Mouse (Mus musculus): ENCODE measurements around the gene Nmral1. TPM values are rescaled to one million over a fixed set of nuclear protein-coding genes. Genes with fewer than 3 reads are reported as not detected.
"Not testable (repeated sequence)": the region's sequence is repeated elsewhere in the genome, so short reads cannot be mapped to it uniquely, and the experiment has no call there.

Gene Nmral1
- polyA plus RNA-seq, 1 experiment from 2014 or later: 80.9 TPM

DNA sequence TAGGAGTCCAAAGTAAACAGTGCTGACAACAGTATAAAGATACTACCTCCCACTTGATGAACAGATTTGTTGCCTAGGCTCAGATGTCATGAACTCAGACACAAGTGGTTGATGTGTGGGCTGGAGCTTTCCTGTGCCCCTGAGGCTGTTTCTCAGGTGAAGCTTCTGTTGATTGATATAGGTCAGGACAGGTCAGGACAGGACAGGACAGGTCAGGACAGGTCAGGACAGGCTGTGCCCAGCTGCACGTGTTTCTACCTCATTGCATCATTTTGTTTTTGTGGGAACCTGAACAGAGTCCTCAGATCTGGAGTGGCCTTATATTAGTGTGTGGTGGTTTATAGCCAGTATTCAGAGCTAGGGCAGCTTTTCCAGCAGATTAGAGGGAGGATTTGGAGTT, 16.5 kb downstream of the Nmral1 start:
- no peak for DNase-seq
- H3K9ac ChIP-seq (replicated peaks; ENCODE audit: low read length): no peak overlapping the region
- no peaks in the 10 kb centered on the region for H3K27me3 ChIP-seq (ENCODE audit: control insufficient read depth, insufficient read depth, low read length)
- H3K4me3 ChIP-seq (replicated peaks; ENCODE audit: low read depth, low read length): no peak overlapping the region
- H3K4me1 ChIP-seq (ENCODE audit: control insufficient read depth, insufficient read depth, low read length): no peaks in the 10 kb centered on the region
- no peak overlapping the region for H3K27ac ChIP-seq (replicated peaks; ENCODE audit: low read depth, low read length)
- no peaks in the 10 kb centered on the region for H3K9me3 ChIP-seq (ENCODE audit: control insufficient read depth, low read length)
- peaks cover 90% of the 10 kb centered on the region for H3K36me3 ChIP-seq (ENCODE audit: control insufficient read depth, insufficient read depth, low read length)
- no peak overlapping the region for H3K4me2 ChIP-seq (ENCODE audit: low read length)
- no peak for ATAC-seq (ENCODE audit: low FRiP score, low TSS enrichment)
- 73% methylated on average over 1 of the region's 1 CpGs for WGBS

DNA sequence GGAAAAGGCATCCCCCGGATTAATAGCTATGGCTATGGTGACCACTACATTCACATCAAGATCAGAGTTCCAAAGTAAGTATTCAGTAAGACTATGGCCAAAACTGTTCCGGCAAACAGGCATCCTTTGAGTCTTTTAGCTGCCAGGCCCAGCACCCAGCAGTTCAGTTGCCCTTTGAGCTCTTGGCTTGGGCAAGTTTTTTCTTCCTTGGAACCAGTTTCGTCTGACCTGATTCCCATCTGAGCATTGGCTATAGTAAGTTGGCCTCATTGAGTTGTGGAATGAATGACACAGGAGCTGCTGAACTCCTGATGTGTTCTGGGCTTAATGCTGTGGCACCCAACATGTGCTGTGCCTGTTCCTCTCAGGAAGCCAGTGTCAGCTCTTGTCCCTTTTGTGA, 17.9 kb downstream of the Nmral1 start:
- Histone ChIP-seq H3K4me3 (replicated peaks; ENCODE audit: low read depth, low read length) (no peak overlapping the region), H3K27ac (replicated peaks; ENCODE audit: low read depth, low read length) (no peak overlapping the region), H3K36me3 (ENCODE audit: control insufficient read depth, insufficient read depth, low read length) (peaks cover 90% of the 10 kb centered on the region), H3K4me2 (ENCODE audit: low read length) (no peak overlapping the region), H3K4me1 (ENCODE audit: control insufficient read depth, insufficient read depth, low read length) (no peaks in the 10 kb centered on the region), H3K9ac (replicated peaks; ENCODE audit: low read length) (no peak overlapping the region), H3K27me3 (ENCODE audit: control insufficient read depth, insufficient read depth, low read length) (no peaks in the 10 kb centered on the region), H3K9me3 (ENCODE audit: control insufficient read depth, low read length) (no peaks in the 10 kb centered on the region)
- DNase-seq (no peak), ATAC-seq (ENCODE audit: low FRiP score, low TSS enrichment) (no peak)
- WGBS: 98% methylated on average over 3 of the region's 3 CpGs

DNA sequence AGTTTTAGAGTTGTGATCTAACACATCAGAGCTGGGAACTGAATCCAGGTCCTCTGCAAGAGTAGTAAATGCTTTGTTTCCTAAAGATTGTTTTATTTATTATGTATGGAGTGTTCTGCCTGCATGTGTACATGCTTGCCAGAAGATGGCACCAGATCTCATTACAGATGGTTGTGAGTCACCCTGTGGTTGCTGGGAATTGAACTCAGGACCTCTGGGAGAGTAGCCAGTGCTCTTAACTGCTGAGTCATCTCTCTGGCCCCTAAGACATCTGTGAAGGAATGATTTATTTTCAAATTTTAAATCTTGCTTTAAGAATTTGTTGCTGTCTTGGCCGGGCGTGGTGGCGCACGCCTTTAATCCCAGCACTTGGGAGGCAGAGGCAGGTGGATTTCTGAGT, 29.8 kb downstream of the Nmral1 start:
- 99% methylated on average over 4 of the region's 4 CpGs for WGBS
- not testable (repeated sequence) for H3K9me3 ChIP-seq (ENCODE audit: control insufficient read depth, low read length); DNase-seq; H3K4me2 ChIP-seq (ENCODE audit: low read length); H3K27ac ChIP-seq (replicated peaks; ENCODE audit: low read depth, low read length); H3K4me3 ChIP-seq (replicated peaks; ENCODE audit: low read depth, low read length); H3K9ac ChIP-seq (replicated peaks; ENCODE audit: low read length); H3K4me1 ChIP-seq (ENCODE audit: control insufficient read depth, insufficient read depth, low read length); H3K27me3 ChIP-seq (ENCODE audit: control insufficient read depth, insufficient read depth, low read length); ATAC-seq (ENCODE audit: low FRiP score, low TSS enrichment)
- H3K36me3 ChIP-seq (ENCODE audit: control insufficient read depth, insufficient read depth, low read length): peaks cover 69% of the 10 kb centered on the region

DNA sequence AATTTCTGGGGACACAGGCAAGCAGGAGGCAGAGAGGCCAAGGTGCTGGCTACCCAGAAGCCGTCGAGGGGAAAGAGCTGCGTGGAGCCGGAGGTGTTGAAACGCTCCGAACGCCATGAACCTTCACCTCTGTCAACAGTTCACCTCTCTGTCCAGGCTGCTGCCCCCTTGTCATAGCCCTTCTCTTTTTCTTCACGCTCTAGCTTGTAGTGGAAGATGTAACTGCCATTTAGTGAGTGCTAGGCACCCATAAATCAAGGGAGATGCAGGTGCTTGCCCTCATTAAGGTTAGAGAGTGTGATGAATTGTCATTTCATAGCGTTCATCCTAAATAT, 34.7 kb downstream of the Nmral1 start:
- Histone ChIP-seq H3K4me1 (ENCODE audit: control insufficient read depth, insufficient read depth, low read length) (peaks cover 9% of the 10 kb centered on the region; the same call in 1 of the 2 replicates), H3K27me3 (ENCODE audit: control insufficient read depth, insufficient read depth, low read length) (no peaks in the 10 kb centered on the region), H3K36me3 (ENCODE audit: control insufficient read depth, insufficient read depth, low read length) (peaks cover 19% of the 10 kb centered on the region), H3K9ac (replicated peaks; ENCODE audit: low read length) (peak overlapping the region; percentile 80), H3K4me2 (ENCODE audit: low read length) (peak overlapping the region; percentile 94), H3K9me3 (ENCODE audit: control insufficient read depth, low read length) (no peaks in the 10 kb centered on the region), H3K4me3 (replicated peaks; ENCODE audit: low read depth, low read length) (peak overlapping the region; percentile 89), H3K27ac (replicated peaks; ENCODE audit: low read depth, low read length) (peak overlapping the region; percentile 50; the same call in 1 of the 2 replicates)
- 2% methylated on average over 9 of the region's 9 CpGs for WGBS
- ATAC-seq (ENCODE audit: low FRiP score, low TSS enrichment): no peak
- no peak for DNase-seq

DNA sequence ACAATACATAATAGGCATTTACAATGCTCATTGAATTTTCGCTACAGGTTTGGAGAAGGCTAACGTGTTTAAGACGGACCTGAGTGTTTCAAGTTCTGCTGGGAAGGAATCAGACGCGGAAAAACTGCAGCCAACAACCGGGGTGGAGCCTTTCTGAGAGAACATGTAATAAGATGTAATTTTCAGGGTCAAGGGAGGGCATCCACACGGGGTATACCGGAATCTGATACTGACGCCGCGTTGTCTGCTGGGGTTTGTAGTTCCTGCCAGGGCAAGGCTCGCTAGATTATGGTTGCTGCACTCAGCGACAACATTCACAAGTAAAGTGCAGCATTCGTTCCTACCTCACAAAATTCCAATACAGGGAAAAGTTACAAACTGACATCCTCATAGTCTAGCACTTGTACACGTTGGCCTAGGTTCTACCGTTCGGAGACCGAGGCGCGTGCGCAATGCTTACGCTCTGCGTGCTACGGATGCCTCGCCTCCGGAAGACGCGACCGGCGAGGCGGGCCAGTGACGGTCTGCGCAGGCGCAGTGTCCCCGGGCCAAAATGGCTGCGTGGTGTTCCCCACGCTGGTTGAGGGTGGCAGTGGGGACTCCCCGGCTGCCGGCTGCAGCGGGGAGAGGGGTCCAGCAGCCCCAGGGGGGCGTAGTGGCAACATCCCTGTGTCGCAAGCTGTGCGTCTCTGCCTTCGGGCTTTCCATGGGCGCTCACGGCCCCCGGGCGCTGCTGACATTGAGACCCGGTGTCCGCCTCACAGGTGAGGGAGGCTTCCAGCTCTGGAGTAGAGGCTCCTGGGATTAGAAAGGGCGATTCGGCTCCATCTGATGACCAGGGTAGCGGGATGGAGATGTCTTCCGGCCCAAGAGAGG, 35.3 kb downstream of the Nmral1 start:
- Histone ChIP-seq H3K27me3 (ENCODE audit: control insufficient read depth, insufficient read depth, low read length) (no peaks in the 10 kb centered on the region), H3K4me1 (ENCODE audit: control insufficient read depth, insufficient read depth, low read length) (peaks cover 12% of the 10 kb centered on the region; the same call in 1 of the 2 replicates), H3K4me3 (replicated peaks; ENCODE audit: low read depth, low read length) (peak overlapping the region; percentile 89), H3K9ac (replicated peaks; ENCODE audit: low read length) (peak overlapping the region; percentile 80), H3K9me3 (ENCODE audit: control insufficient read depth, low read length) (no peaks in the 10 kb centered on the region), H3K4me2 (ENCODE audit: low read length) (peak overlapping the region; percentile 94), H3K27ac (replicated peaks; ENCODE audit: low read depth, low read length) (peak overlapping the region; percentile 50), H3K36me3 (ENCODE audit: control insufficient read depth, insufficient read depth, low read length) (peaks cover 14% of the 10 kb centered on the region)
- ATAC-seq (ENCODE audit: low FRiP score, low TSS enrichment) (peak; percentile 86), DNase-seq (peak; percentile 99)
- WGBS: under 1% methylated on average over 54 of the region's 54 CpGs

DNA sequence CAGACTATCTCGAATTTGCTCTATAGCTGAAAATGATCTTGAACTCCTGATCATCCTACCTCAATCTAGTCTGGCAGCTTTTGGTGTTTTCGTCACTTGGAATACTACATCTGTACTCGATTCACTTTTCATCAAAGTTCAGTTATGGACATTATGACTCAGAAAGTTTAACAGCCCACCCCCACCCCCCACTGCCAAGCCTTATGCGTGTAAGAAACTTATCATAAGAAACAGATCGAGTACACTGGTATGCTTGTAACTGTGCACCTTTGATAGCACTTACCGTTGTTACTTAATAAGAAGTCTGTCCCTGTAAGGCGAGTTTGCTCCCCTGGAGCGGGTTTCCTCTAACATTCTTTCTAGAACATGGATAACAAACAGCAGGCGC, 36.0 kb downstream of the Nmral1 start:
- 34% methylated on average over 9 of the region's 9 CpGs for WGBS
- no peaks in the 10 kb centered on the region for H3K9me3 ChIP-seq (ENCODE audit: control insufficient read depth, low read length)
- H3K27ac ChIP-seq (replicated peaks; ENCODE audit: low read depth, low read length): peak overlapping the region; percentile 50
- peak overlapping the region; percentile 94 for H3K4me2 ChIP-seq (ENCODE audit: low read length)
- no peak for ATAC-seq (ENCODE audit: low FRiP score, low TSS enrichment)
- H3K36me3 ChIP-seq (ENCODE audit: control insufficient read depth, insufficient read depth, low read length): peaks cover 10% of the 10 kb centered on the region
- H3K4me3 ChIP-seq (replicated peaks; ENCODE audit: low read depth, low read length): peak overlapping the region; percentile 89
- H3K9ac ChIP-seq (replicated peaks; ENCODE audit: low read length): peak overlapping the region; percentile 80
- H3K27me3 ChIP-seq (ENCODE audit: control insufficient read depth, insufficient read depth, low read length): no peaks in the 10 kb centered on the region
- peaks cover 12% of the 10 kb centered on the region; the same call in 1 of the 2 replicates for H3K4me1 ChIP-seq (ENCODE audit: control insufficient read depth, insufficient read depth, low read length)
- no peak for DNase-seq

DNA sequence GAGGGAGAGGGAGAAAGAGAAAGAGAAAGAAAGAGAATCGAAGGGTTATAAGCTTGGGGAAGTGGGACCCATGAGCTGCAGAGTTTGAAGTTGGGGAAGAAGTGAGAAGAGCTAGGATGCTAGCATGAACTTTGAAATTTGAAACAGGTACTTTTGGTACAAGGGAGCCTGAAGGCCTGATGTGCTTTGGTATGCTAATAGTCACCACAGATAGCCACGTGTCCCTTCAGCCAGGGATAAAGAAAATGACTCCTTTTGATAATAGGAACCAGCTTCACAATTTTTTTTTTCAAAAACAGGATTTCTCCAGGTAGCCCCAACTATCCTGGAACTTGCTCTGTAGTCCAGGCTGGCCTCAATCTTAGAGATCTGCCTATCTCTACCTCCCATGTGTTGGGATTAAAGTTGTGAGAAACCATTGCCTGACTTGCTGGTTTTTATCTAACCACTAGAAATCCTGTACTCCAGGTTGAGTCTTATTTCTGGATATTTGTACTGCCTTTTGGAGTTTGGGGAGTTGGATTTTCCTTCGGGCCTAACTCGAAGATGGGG, 36.5 kb downstream of the Nmral1 start:
- H3K27ac ChIP-seq (replicated peaks; ENCODE audit: low read depth, low read length): no peak overlapping the region
- H3K9ac ChIP-seq (replicated peaks; ENCODE audit: low read length): no peak overlapping the region
- H3K4me3 ChIP-seq (replicated peaks; ENCODE audit: low read depth, low read length): peak overlapping the region; percentile 89; the same call in 1 of the 2 replicates
- peak overlapping the region; percentile 94 for H3K4me2 ChIP-seq (ENCODE audit: low read length)
- peaks cover 7% of the 10 kb centered on the region for H3K36me3 ChIP-seq (ENCODE audit: control insufficient read depth, insufficient read depth, low read length)
- DNase-seq: no peak
- peaks cover 12% of the 10 kb centered on the region; the same call in 1 of the 2 replicates for H3K4me1 ChIP-seq (ENCODE audit: control insufficient read depth, insufficient read depth, low read length)
- no peaks in the 10 kb centered on the region for H3K9me3 ChIP-seq (ENCODE audit: control insufficient read depth, low read length)
- H3K27me3 ChIP-seq (ENCODE audit: control insufficient read depth, insufficient read depth, low read length): no peaks in the 10 kb centered on the region
- no peak for ATAC-seq (ENCODE audit: low FRiP score, low TSS enrichment)
- WGBS: 82% methylated on average over 4 of the region's 4 CpGs

DNA sequence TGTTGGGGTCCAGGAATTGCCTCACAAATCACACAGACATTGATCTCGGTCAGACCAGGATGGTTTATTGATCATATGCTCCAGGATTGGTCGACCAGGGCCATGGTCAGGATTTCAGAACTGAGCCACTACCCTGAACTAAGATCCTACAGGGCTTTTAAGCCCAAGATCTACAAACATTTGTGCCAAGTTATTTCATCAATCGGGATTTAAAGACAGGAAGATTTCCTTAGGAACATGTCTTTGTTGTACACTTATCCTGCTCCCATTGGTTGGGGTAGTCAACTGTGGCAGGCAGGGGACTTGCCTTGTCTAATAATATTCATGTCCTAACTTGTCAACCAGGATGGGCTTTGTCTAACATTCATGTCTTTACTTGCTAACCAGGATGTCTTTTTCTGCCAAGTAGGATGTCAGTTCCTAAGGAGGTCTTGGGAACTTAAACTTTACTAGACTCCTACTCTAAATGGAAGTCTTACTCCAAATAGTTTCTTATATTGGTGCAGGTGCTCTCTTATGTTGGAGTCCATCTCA, 38.2 kb downstream of the Nmral1 start:
- H3K27ac ChIP-seq (replicated peaks; ENCODE audit: low read depth, low read length); H3K27me3 ChIP-seq (ENCODE audit: control insufficient read depth, insufficient read depth, low read length); DNase-seq; H3K9me3 ChIP-seq (ENCODE audit: control insufficient read depth, low read length); ATAC-seq (ENCODE audit: low FRiP score, low TSS enrichment); H3K4me3 ChIP-seq (replicated peaks; ENCODE audit: low read depth, low read length); H3K9ac ChIP-seq (replicated peaks; ENCODE audit: low read length); H3K36me3 ChIP-seq (ENCODE audit: control insufficient read depth, insufficient read depth, low read length); H3K4me2 ChIP-seq (ENCODE audit: low read length): not testable (repeated sequence)
- WGBS: 81% methylated on average over 3 of the region's 3 CpGs
- H3K4me1 ChIP-seq (ENCODE audit: control insufficient read depth, insufficient read depth, low read length): peaks cover 12% of the 10 kb centered on the region; the same call in 1 of the 2 replicates

All from midbrain, embryonic 14.5 days (tissue).